Mouse (Mus musculus) cerebellum, postnatal 14 days (tissue): ENCODE results near the gene Prkca.

Source experiments
- DNase-seq, 2 experiments: peaks; one replicate each; pipeline ENCODE4 v3.0.0; 2021; ENCODE audit warnings: mixed read lengths in 2 of 2

The Prkca gene

GRCm38 (mm10) chr11:108200679-108201586 is 142.8 kb downstream of the Prkca start:
- DNase-seq, result no peak

GRCm38 (mm10) chr11:108199429-108199985 is 144.2 kb downstream of the Prkca start:
- DNase-seq, result no peak

- DNase-seq, result no peak
Observed at GRCm38 (mm10) chr11:108198592-108198991, 145.1 kb downstream of the Prkca start.

GRCm38 (mm10) chr11:108197427-108198218 is 146.1 kb downstream of the Prkca start:
- DNase-seq, result no peak

- DNase-seq, result no peak
Observed at GRCm38 (mm10) chr11:108196796-108197195, 146.9 kb downstream of the Prkca start.

- DNase-seq, result no peak
Observed at GRCm38 (mm10) chr11:108190298-108190697, 153.4 kb downstream of the Prkca start.

GRCm38 (mm10) chr11:108189362-108189761 is 154.4 kb downstream of the Prkca start:
- no peak for DNase-seq

- no peak for DNase-seq
Observed at GRCm38 (mm10) chr11:108182421-108182820, 161.3 kb downstream of the Prkca start.

GRCm38 (mm10) chr11:108181012-108181713 is 162.6 kb downstream of the Prkca start:
- no peak for DNase-seq

GRCm38 (mm10) chr11:108178802-108179201 is 164.9 kb downstream of the Prkca start:
- DNase-seq, result no peak

- DNase-seq, result no peak
Observed at GRCm38 (mm10) chr11:108178258-108178657, 165.5 kb downstream of the Prkca start.

GRCm38 (mm10) chr11:108176715-108177114 is 167.0 kb downstream of the Prkca start:
- DNase-seq, result no peak

- DNase-seq, result no peak
Observed at GRCm38 (mm10) chr11:108171917-108172316, 171.8 kb downstream of the Prkca start.

GRCm38 (mm10) chr11:108171260-108171659 is 172.5 kb downstream of the Prkca start:
- no peak for DNase-seq

GRCm38 (mm10) chr11:108170107-108170506 is 173.6 kb downstream of the Prkca start:
- no peak for DNase-seq

- no peak for DNase-seq
Observed at GRCm38 (mm10) chr11:108165725-108166124, 178.0 kb downstream of the Prkca start.

- DNase-seq, result no peak
Observed at GRCm38 (mm10) chr11:108162639-108163038, 181.1 kb downstream of the Prkca start.

- no peak for DNase-seq
Observed at GRCm38 (mm10) chr11:108162110-108162509, 181.6 kb downstream of the Prkca start.

GRCm38 (mm10) chr11:108160056-108160455 is 183.7 kb downstream of the Prkca start:
- DNase-seq, result no peak

GRCm38 (mm10) chr11:108158046-108158445 is 185.7 kb downstream of the Prkca start:
- DNase-seq, result no peak

GRCm38 (mm10) chr11:108157074-108157473 is 186.7 kb downstream of the Prkca start:
- DNase-seq, result no peak

- no peak for DNase-seq
Observed at GRCm38 (mm10) chr11:108156107-108156506, 187.6 kb downstream of the Prkca start.

GRCm38 (mm10) chr11:108155088-108155580 is 188.6 kb downstream of the Prkca start:
- DNase-seq, result no peak
